Mouse (Mus musculus) limb, embryonic 11.5 days (tissue): ENCODE results near the gene Wscd2. TPM values are rescaled to one million over a fixed set of nuclear protein-coding genes. Genes with fewer than 3 reads are reported as not detected.
A peak's percentile ranks its signal among the peaks of the same experiment; 100 is the strongest.

ENCODE experiments used
- ATAC-seq: fragments of 200-750 bp; cut with Nextera tagmentation; 2 replicates; pipeline ENCODE4 v1.8.0; 2017; ENCODE audit warnings: low read depth; ENCODE audit not compliant: insufficient number of reproducible peaks, low FRiP score, low TSS enrichment
- DNase-seq: peaks from one replicate; pipeline ENCODE4 v3.0.0-alpha.2; 2015; ENCODE audit warnings: low spot score
- H3K27ac ChIP-seq: fragments of 300-500 bp; sonication (generic); replicated peaks from 2 replicates; pipeline ENCODE4 v1.5.1; 2014; ENCODE audit warnings: low read depth, mild to moderate bottlenecking, low read length
- H3K27me3 ChIP-seq: fragments of 300-500 bp; sonication (generic); 2 replicates; pipeline ENCODE4 v1.6.1; 2014; ENCODE audit warnings: mild to moderate bottlenecking, low read length, mixed read lengths; ENCODE audit not compliant: control insufficient read depth, insufficient read depth
- H3K36me3 ChIP-seq: fragments of 300-500 bp; sonication (generic); 2 replicates; pipeline ENCODE4 v1.6.1; 2014; ENCODE audit warnings: mild to moderate bottlenecking, low read length, moderate library complexity, mixed read lengths; ENCODE audit not compliant: control insufficient read depth, insufficient read depth
- H3K4me1 ChIP-seq: fragments of 300-500 bp; sonication (generic); 2 replicates; pipeline ENCODE4 v1.6.1; 2014; ENCODE audit warnings: low read length, mixed read lengths; ENCODE audit not compliant: control insufficient read depth, insufficient read depth
- H3K4me2 ChIP-seq: fragments of 300-500 bp; sonication (generic); 2 replicates; pipeline ENCODE4 v1.6.1; 2014; ENCODE audit warnings: low read depth, mild to moderate bottlenecking, moderate library complexity; ENCODE audit not compliant: severe bottlenecking
- H3K4me3 ChIP-seq: fragments of 300-500 bp; sonication (generic); 2 replicates; pipeline ENCODE4 v1.5.1; 2014; ENCODE audit warnings: low read depth, low read length
- H3K9ac ChIP-seq: fragments of 300-500 bp; sonication (generic); 2 replicates; pipeline ENCODE4 v1.6.1; 2014; ENCODE audit warnings: mild to moderate bottlenecking, low read length
- H3K9me3 ChIP-seq: fragments of 300-500 bp; sonication (generic); 2 replicates; pipeline ENCODE4 v1.6.1; 2016; ENCODE audit warnings: low read length; ENCODE audit not compliant: control insufficient read depth
- WGBS: fragments of 180-500 bp; shearing (Covaris S2); extraction: QIAGEN DNeasy Blood & Tissue Kit; methylation state at CpG from one replicate; pipeline ENCODE4 v1.1.7; 2014; 5-methylcytosine and 5-hydroxymethylcytosine counted together
- polyA plus RNA-seq: library from polyadenylated mRNA; unstranded; fragments of >200 nt; fragmentation: Nextera tagmentation; extraction: Ambion mirVana; gene quantifications from 2 replicates; pipeline ENCODE4 v1.2.1, GENCODE M21; 2014

Wscd2 gene
- polyA plus RNA-seq, 1 experiment from 2014 or later, result 2.0 TPM

DNA sequence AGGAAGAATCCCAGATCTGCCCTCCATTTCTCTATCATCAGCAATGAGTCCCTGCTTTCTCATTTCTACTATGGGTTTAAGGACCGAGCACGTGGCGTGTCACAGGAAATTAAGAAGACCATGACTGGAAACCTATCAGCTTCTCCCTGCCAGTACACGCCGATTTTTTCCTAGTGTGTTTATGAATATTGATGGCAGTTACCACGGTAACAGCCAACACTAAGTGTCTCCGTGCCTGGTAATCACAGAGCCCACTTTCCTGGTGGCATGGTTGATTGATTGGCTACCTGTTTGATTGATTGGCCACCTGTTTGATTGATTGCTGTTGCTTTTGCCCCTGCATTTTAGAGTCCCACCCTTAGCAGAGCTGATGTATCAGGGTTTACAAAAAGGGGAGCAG is 30.2 kb upstream of the Wscd2 start:
- ATAC-seq, result no peak
- WGBS, result 73% methylated on average over 7 of the region's 7 CpGs
- Histone ChIP-seq H3K9ac (no peak overlapping the region), H3K9me3 (no peaks in the 10 kb centered on the region), H3K27ac (no peak overlapping the region), H3K4me3 (no peak overlapping the region), H3K27me3 (peaks cover 12% of the 10 kb centered on the region), H3K4me2 (no peak overlapping the region), H3K4me1 (peaks cover 11% of the 10 kb centered on the region; the same call in 1 of the 2 replicates), H3K36me3 (no peaks in the 10 kb centered on the region)
- DNase-seq, result no peak

DNA sequence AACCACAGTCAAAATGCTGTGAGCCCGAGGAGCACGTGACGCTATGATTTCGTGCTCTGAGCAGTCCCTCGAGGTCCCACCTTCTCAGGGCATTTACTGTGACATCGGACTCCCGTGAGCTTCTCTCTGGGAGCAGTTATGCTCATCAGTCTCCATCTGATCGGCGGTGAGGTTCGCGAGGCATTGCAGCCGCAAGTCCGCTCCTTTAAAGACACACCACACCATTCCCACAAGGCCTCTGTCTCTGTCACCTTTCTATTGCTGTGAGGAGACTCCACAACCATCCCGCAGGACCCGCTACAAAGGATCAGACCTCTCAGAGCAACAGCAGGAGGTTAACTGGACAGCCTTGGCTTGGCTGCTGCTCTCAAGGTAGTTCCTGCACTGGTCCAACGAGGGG is 28.6 kb upstream of the Wscd2 start:
- H3K27me3 ChIP-seq, result peaks cover 12% of the 10 kb centered on the region
- H3K36me3 ChIP-seq, result no peaks in the 10 kb centered on the region
- ATAC-seq (no peak), DNase-seq (no peak)
- peak overlapping the region; percentile 8; the same call in 1 of the 2 replicates for H3K4me3 ChIP-seq
- H3K9ac ChIP-seq, result no peak overlapping the region
- no peaks in the 10 kb centered on the region for H3K9me3 ChIP-seq
- 14% methylated on average over 16 of the region's 16 CpGs for WGBS
- H3K4me2 ChIP-seq, result peak overlapping the region; percentile 32
- H3K27ac ChIP-seq, result no peak overlapping the region
- peaks cover 11% of the 10 kb centered on the region; the same call in 1 of the 2 replicates for H3K4me1 ChIP-seq

- DNase-seq (peak; percentile 34), ATAC-seq (no peak)
- no peak overlapping the region for H3K4me3 ChIP-seq
- 34% methylated on average over 21 of the region's 21 CpGs for WGBS
- peak overlapping the region; percentile 13; the same call in 1 of the 2 replicates for H3K9ac ChIP-seq
- peaks cover 12% of the 10 kb centered on the region for H3K27me3 ChIP-seq
- H3K4me2 ChIP-seq, result peak overlapping the region; percentile 32
- peaks cover 13% of the 10 kb centered on the region; the same call in 1 of the 2 replicates for H3K4me1 ChIP-seq
- H3K27ac ChIP-seq, result no peak overlapping the region
- no peaks in the 10 kb centered on the region for H3K36me3 ChIP-seq
- no peaks in the 10 kb centered on the region for H3K9me3 ChIP-seq
These were observed 28.0 kb upstream of the Wscd2 start for GRCm38 (mm10) chr5:113461998-113462625.

- ATAC-seq (no peak), DNase-seq (no peak)
- Histone ChIP-seq H3K4me3 (no peak overlapping the region), H3K4me1 (peaks cover 31% of the 10 kb centered on the region), H3K9me3 (no peaks in the 10 kb centered on the region), H3K9ac (no peak overlapping the region), H3K27me3 (peaks cover 12% of the 10 kb centered on the region), H3K27ac (no peak overlapping the region), H3K36me3 (no peaks in the 10 kb centered on the region), H3K4me2 (no peak overlapping the region)
- WGBS, result 91% methylated on average over 6 of the region's 6 CpGs
These were observed 25.4 kb upstream of the Wscd2 start for GRCm38 (mm10) chr5:113464731-113465130.

DNA sequence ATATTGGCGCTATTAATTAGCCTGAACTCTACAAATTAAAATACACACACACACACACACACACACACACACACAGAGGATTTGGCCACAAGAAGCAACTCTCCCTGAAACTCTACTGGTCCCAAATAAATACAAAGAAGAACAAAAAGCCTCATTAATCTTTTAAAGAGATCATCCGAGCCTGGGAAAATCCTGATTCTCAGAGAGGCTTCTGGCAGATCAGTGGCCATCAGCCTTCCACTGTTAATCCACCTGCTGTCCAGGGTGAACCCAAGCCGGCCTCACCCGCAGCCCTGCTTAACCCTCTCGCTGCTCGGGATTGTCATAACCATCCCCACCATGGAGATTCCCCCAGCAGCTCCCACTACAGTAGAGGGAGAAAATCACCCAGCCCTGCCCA is 23.6 kb upstream of the Wscd2 start:
- Histone ChIP-seq H3K27ac (no peak overlapping the region), H3K27me3 (peaks cover 11% of the 10 kb centered on the region), H3K9ac (no peak overlapping the region), H3K4me3 (no peak overlapping the region), H3K4me2 (no peak overlapping the region), H3K36me3 (no peaks in the 10 kb centered on the region), H3K4me1 (peaks cover 30% of the 10 kb centered on the region), H3K9me3 (no peaks in the 10 kb centered on the region)
- DNase-seq (no peak), ATAC-seq (no peak)
- 68% methylated on average over 6 of the region's 6 CpGs for WGBS

GRCm38 (mm10) chr5:113467072-113467471 is 23.1 kb upstream of the Wscd2 start:
- no peak for ATAC-seq
- no peaks in the 10 kb centered on the region for H3K36me3 ChIP-seq
- H3K27me3 ChIP-seq, result peaks cover 5% of the 10 kb centered on the region
- H3K4me2 ChIP-seq, result no peak overlapping the region
- WGBS, result 44% methylated on average over 4 of the region's 4 CpGs
- H3K4me3 ChIP-seq, result no peak overlapping the region
- no peak overlapping the region for H3K9ac ChIP-seq
- H3K27ac ChIP-seq, result no peak overlapping the region
- DNase-seq, result no peak
- H3K4me1 ChIP-seq, result peaks cover 25% of the 10 kb centered on the region
- H3K9me3 ChIP-seq, result no peaks in the 10 kb centered on the region

DNA sequence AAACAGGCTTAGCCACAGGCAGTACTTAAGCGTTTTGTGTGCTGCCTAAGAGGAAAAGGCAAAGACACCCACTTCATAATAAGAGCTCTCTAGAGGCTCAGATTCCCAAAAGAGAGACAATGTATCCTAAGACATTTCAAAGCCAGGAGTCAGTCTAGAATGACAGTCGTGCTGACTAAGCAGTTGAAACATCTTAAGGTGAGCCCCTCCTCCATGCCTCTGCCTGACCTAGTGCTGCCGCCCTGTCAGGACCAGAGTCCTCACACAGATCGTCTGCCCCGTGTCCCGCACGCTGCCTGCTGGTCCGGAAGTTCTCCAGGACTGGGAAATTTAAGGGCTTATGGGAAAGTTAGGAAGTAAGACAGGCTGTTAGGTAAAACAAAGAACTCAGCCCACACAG is 22.4 kb upstream of the Wscd2 start:
- Histone ChIP-seq H3K36me3 (no peaks in the 10 kb centered on the region), H3K4me2 (peak overlapping the region; percentile 12; the same call in 1 of the 2 replicates), H3K27ac (peak overlapping the region; percentile 45), H3K27me3 (no peaks in the 10 kb centered on the region; the same call in 1 of the 2 replicates), H3K4me3 (no peak overlapping the region), H3K9ac (peak overlapping the region; percentile 37; the same call in 1 of the 2 replicates), H3K4me1 (peaks cover 20% of the 10 kb centered on the region), H3K9me3 (no peaks in the 10 kb centered on the region)
- WGBS, result 2% methylated on average over 8 of the region's 8 CpGs
- ATAC-seq (no peak), DNase-seq (peak; percentile 57)

DNA sequence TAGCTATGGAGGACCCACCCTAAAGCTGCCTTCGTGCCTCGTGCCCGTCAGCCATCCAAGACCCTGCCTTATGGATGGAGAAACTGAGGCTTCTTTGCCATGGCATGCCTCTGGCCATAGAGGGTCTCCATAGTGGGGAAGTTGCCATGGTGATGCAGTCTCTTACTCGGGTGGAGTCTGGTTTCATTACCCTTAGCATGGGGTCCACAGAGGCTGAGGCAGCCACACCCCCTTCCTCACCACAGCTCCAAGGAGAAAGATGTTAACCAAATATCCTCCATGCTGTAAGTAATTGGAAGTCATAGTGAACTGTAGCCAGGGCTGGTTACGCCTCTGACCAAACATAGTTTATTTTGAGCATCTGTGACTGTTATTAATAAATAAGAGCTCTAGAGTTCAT is 21.5 kb upstream of the Wscd2 start:
- DNase-seq (peak; percentile 40), ATAC-seq (peak; percentile 61; the same call in 1 of the 2 replicates)
- H3K4me3 ChIP-seq, result no peak overlapping the region
- 71% methylated on average over 5 of the region's 5 CpGs for WGBS
- no peaks in the 10 kb centered on the region for H3K9me3 ChIP-seq
- H3K36me3 ChIP-seq, result no peaks in the 10 kb centered on the region
- H3K27ac ChIP-seq, result peak overlapping the region; percentile 45; the same call in 1 of the 2 replicates
- no peaks in the 10 kb centered on the region for H3K27me3 ChIP-seq
- no peak overlapping the region for H3K4me2 ChIP-seq
- peaks cover 20% of the 10 kb centered on the region for H3K4me1 ChIP-seq
- H3K9ac ChIP-seq, result no peak overlapping the region
